9 mouse cellular contexts compared by ENCODE assay signal in the genomic region with DNA sequence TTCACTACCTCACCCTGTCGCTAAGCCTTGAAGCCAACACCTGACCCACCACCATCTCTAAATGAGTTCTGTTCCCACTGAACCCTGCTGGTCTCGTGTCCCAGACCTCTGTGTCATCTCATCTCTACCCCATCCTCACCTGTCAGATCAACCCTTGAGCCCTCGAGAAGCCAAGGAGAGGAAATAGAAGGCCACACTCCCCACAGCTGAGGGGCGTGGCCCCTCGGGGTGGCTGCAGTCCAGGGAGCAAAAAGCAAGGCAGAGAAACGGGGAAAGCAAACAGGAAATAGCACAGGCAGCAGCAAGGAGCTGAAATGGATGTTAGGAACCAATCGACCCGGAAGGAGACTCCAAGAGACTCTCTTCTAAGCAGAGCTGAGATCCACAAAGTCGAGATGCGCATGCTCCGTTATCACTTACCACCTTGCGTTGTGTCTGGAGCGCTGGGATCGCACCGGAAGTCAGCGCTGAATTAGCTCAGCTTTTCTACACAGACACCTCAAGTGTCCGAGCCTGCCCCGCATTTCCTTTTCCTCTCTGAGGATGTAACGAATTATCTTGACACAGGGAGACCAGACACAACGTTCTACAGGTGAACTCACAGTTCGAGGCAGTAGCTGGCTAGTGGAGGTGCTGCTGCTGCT. TPM values are rescaled to one million over a fixed set of nuclear protein-coding genes. Genes with fewer than 3 reads are reported as not detected.
DNase-seq lines count a peak whose midpoint lies in the region; ATAC-seq lines count a peak whose summit lies in the region.
"Had no signal": no experiment of that assay in that cellular context is flagged by ENCODE, and none has a peak within 500 bp of the region (broad histone marks: within the 10 kb centered on the region; RNA-seq: fewer than 3 reads in every experiment).

No protein-coding gene starts in this region.

- no peak overlapping the region for H3K27ac ChIP-seq in limb, embryonic 12.5 days
- H3K27ac ChIP-seq in limb, embryonic 10.5 days = no peak overlapping the region
- no peak overlapping the region for H3K27ac ChIP-seq in stomach, embryonic 16.5 days (ENCODE audit: low read length)
- H3K27ac ChIP-seq in forebrain, embryonic 12.5 days = no peak overlapping the region

- no peak overlapping the region for H3K9ac ChIP-seq in limb, embryonic 12.5 days (replicated peaks)
- 0 out of 2 replicates have a peak overlapping the region, but pooled peaks have one; percentile 2 for H3K9ac ChIP-seq in stomach, embryonic 16.5 days (ENCODE audit: low read length)
- no peak overlapping the region for H3K9ac ChIP-seq in forebrain, embryonic 12.5 days

- no peak overlapping the region for H3K4me3 ChIP-seq in limb, embryonic 12.5 days (replicated peaks)
- H3K4me3 ChIP-seq in limb, embryonic 10.5 days = no peak overlapping the region
- no peak overlapping the region for H3K4me3 ChIP-seq in stomach, embryonic 16.5 days (replicated peaks; ENCODE audit: low read length)
- no peak overlapping the region for H3K4me3 ChIP-seq in forebrain, embryonic 12.5 days (replicated peaks)

- H3K9me3 ChIP-seq in limb, embryonic 12.5 days = no peaks in the 10 kb centered on the region
- no peaks in the 10 kb centered on the region for H3K9me3 ChIP-seq in limb, embryonic 10.5 days (replicated peaks)
- no peaks in the 10 kb centered on the region for H3K9me3 ChIP-seq in stomach, embryonic 16.5 days (replicated peaks; ENCODE audit: control insufficient read depth, low read length)
- no peaks in the 10 kb centered on the region for H3K9me3 ChIP-seq in forebrain, embryonic 12.5 days

- 0 out of 2 replicates have a peak, but pooled peaks cover 8% of the 10 kb centered on the region for H3K27me3 ChIP-seq in limb, embryonic 12.5 days
- H3K27me3 ChIP-seq in limb, embryonic 10.5 days (ENCODE audit: low read depth, poor library complexity, severe bottlenecking) = peaks cover 20% of the 10 kb centered on the region
- H3K27me3 ChIP-seq in stomach, embryonic 16.5 days (ENCODE audit: control insufficient read depth, insufficient read depth, low read length) = no peaks in the 10 kb centered on the region
- peaks cover 16% of the 10 kb centered on the region for H3K27me3 ChIP-seq in forebrain, embryonic 12.5 days

- ATAC-seq in limb, embryonic 12.5 days (ENCODE audit: insufficient number of reproducible peaks, insufficient read depth, low FRiP score, low TSS enrichment, low read depth) = no peak
- ATAC-seq in stomach, embryonic 16.5 days (ENCODE audit: insufficient read depth, low FRiP score) = no peak
- no peak for ATAC-seq in forebrain, embryonic 12.5 days (ENCODE audit: low FRiP score)

- H3K4me1 ChIP-seq in limb, embryonic 12.5 days (replicated peaks) = 0 out of 2 replicates have a peak, but pooled peaks cover 2% of the 10 kb centered on the region
- H3K4me1 ChIP-seq in limb, embryonic 10.5 days = peaks cover 19% of the 10 kb centered on the region
- H3K4me1 ChIP-seq in stomach, embryonic 16.5 days (ENCODE audit: control insufficient read depth, insufficient read depth, low read length) = peaks cover 10% of the 10 kb centered on the region; the same call in 1 of the 2 replicates
- peaks cover 17% of the 10 kb centered on the region for H3K4me1 ChIP-seq in forebrain, embryonic 12.5 days

- WGBS in limb, embryonic 12.5 days = 54% methylated on average over 21 of the region's 21 CpGs
- 58% methylated on average over 21 of the region's 21 CpGs for WGBS in limb, embryonic 10.5 days
- WGBS in stomach, embryonic 16.5 days = 36% methylated on average over 21 of the region's 21 CpGs
- 72% methylated on average over 21 of the region's 21 CpGs for WGBS in forebrain, embryonic 12.5 days

- peak; percentile 52 for DNase-seq in cerebellum, adult 11-12 months
- no peak for DNase-seq in cerebellum, postnatal 10 days
- DNase-seq in limb, embryonic 10.5 days (ENCODE audit: low spot score) = no peak
- DNase-seq in induced T-regulatory cell, adult 2 months (ENCODE audit: low read depth) = peak; percentile 46
- no peak for DNase-seq in ovary, postnatal 10 days (ENCODE audit: low spot score)
- DNase-seq: kidney, postnatal 4 days had no signal

- H3K36me3 ChIP-seq in limb, embryonic 12.5 days = no peaks in the 10 kb centered on the region
- no peaks in the 10 kb centered on the region for H3K36me3 ChIP-seq in limb, embryonic 10.5 days
- no peaks in the 10 kb centered on the region for H3K36me3 ChIP-seq in stomach, embryonic 16.5 days (ENCODE audit: control insufficient read depth, insufficient read depth, low read length)
- H3K36me3 ChIP-seq in forebrain, embryonic 12.5 days (replicated peaks) = no peaks in the 10 kb centered on the region

- H3K4me2 ChIP-seq in limb, embryonic 12.5 days = peak overlapping the region; percentile 8; the same call in 1 of the 2 replicates
- peak overlapping the region; percentile 38 for H3K4me2 ChIP-seq in stomach, embryonic 16.5 days (ENCODE audit: low read depth, low read length)
- H3K4me2 ChIP-seq in forebrain, embryonic 12.5 days = no peak overlapping the region

RNA-seq across cellular contexts. Expression of a gene that starts 18.4 kb away (rescaled TPM):
- polyA plus RNA-seq in limb, embryonic 12.5 days (2016; fragmentation: Nextera tagmentation; extraction: Ambion mirVana) = 52.4 and 56.3 TPM in 2 replicates
- polyA plus RNA-seq in limb, embryonic 10.5 days (2016; fragmentation: Nextera tagmentation; extraction: Ambion mirVana) = 58.2 and 61.8 TPM in 2 replicates
- 42.2 and 44.4 TPM in 2 replicates for polyA plus RNA-seq in stomach, embryonic 16.5 days (2015; fragmentation: Nextera tagmentation; extraction: Ambion mirVana)
- 61.4 and 63.9 TPM in 2 replicates for polyA plus RNA-seq in forebrain, embryonic 12.5 days (2016; fragmentation: Nextera tagmentation; extraction: Ambion mirVana)

Comparison
In these comparisons a context has a peak if more than half of its experiments do, and no peak if none do; other contexts are left out.
1. DNase-seq: peak in cerebellum, adult 11-12 months (single experiment) and induced T-regulatory cell, adult 2 months (single experiment); none in cerebellum, postnatal 10 days (0 of 2), limb, embryonic 10.5 days (single experiment) and ovary, postnatal 10 days (single experiment).